Mouse (Mus musculus): Measurements from ENCODE around the gene Rasip1. TPM values are rescaled to one million over a fixed set of nuclear protein-coding genes. Genes with fewer than 3 reads are reported as not detected.

Gene Rasip1
- 11.0 TPM for polyA plus RNA-seq (2014; fragmentation: Illumina TruSeq; extraction: RNeasy Lipid Tissue Mini Kit (QIAGEN cat#74804); ENCODE audit: low read depth, low replicate concordance)

GRCm38 (mm10) chr7:45627261-45627660, at the start of gene Rasip1:
Gene Rasip1 (plus strand): TSS chr7:45627488.

GRCm38 (mm10) chr7:45617042-45617695, 10.1 kb upstream of the Rasip1 start, which contains the start of gene Fut1:
Gene Fut1 (plus strand): TSS chr7:45617289.

GRCm38 (mm10) chr7:45621443-45621842, 5.8 kb upstream of the Rasip1 start, which contains the start of gene Izumo1:
Gene Izumo1 (plus strand): TSS chr7:45621811.

GRCm38 (mm10) chr7:45639561-45640027, 12.3 kb downstream of the Rasip1 start, which contains the start of gene Mamstr:
Gene Mamstr (plus strand): TSS chr7:45639977.

GRCm38 (mm10) chr7:45666161-45666560, 38.9 kb downstream of the Rasip1 start, which contains the start of gene Fut2:
Gene Fut2 (minus strand): TSS chr7:45666394.

GRCm38 (mm10) chr7:45683396-45684050, 56.2 kb downstream of the Rasip1 start, which contains the start of gene Ntn5:
Gene Ntn5 (plus strand): TSS chr7:45684022.

Other genes starting within 250 kb of the Rasip1 start
- 288 TPM for gene Snrnp70, start 231.7 kb upstream of the Rasip1 start, polyA plus RNA-seq (2014; fragmentation: Illumina TruSeq; extraction: RNeasy Lipid Tissue Mini Kit (QIAGEN cat#74804); ENCODE audit: low read depth, low replicate concordance)
- gene Kcna7, start 221.8 kb upstream of the Rasip1 start, polyA plus RNA-seq (2014; fragmentation: Illumina TruSeq; extraction: RNeasy Lipid Tissue Mini Kit (QIAGEN cat#74804); ENCODE audit: low read depth, low replicate concordance) = not detected
- 2.6 TPM for gene Ntf5, start 213.8 kb upstream of the Rasip1 start, polyA plus RNA-seq (2014; fragmentation: Illumina TruSeq; extraction: RNeasy Lipid Tissue Mini Kit (QIAGEN cat#74804); ENCODE audit: low read depth, low replicate concordance)
- 1.4 TPM for gene Lhb, start 206.7 kb upstream of the Rasip1 start, polyA plus RNA-seq (2014; fragmentation: Illumina TruSeq; extraction: RNeasy Lipid Tissue Mini Kit (QIAGEN cat#74804); ENCODE audit: low read depth, low replicate concordance)
- 41.6 TPM for gene Gys1, start 192.6 kb upstream of the Rasip1 start, polyA plus RNA-seq (2014; fragmentation: Illumina TruSeq; extraction: RNeasy Lipid Tissue Mini Kit (QIAGEN cat#74804); ENCODE audit: low read depth, low replicate concordance)
- gene Ruvbl2, start 189.4 kb upstream of the Rasip1 start, polyA plus RNA-seq (2014; fragmentation: Illumina TruSeq; extraction: RNeasy Lipid Tissue Mini Kit (QIAGEN cat#74804); ENCODE audit: low read depth, low replicate concordance) = 33.5 TPM
- 2,850 TPM for gene Ftl1, start 167.6 kb upstream of the Rasip1 start, polyA plus RNA-seq (2014; fragmentation: Illumina TruSeq; extraction: RNeasy Lipid Tissue Mini Kit (QIAGEN cat#74804); ENCODE audit: low read depth, low replicate concordance)
- 61.4 TPM for gene Bax, start 160.6 kb upstream of the Rasip1 start, polyA plus RNA-seq (2014; fragmentation: Illumina TruSeq; extraction: RNeasy Lipid Tissue Mini Kit (QIAGEN cat#74804); ENCODE audit: low read depth, low replicate concordance)
- 11.4 TPM for gene Tulp2, start 145.6 kb upstream of the Rasip1 start, polyA plus RNA-seq (2014; fragmentation: Illumina TruSeq; extraction: RNeasy Lipid Tissue Mini Kit (QIAGEN cat#74804); ENCODE audit: low read depth, low replicate concordance)
- gene Gm45808, start 140.7 kb upstream of the Rasip1 start, polyA plus RNA-seq (2014; fragmentation: Illumina TruSeq; extraction: RNeasy Lipid Tissue Mini Kit (QIAGEN cat#74804); ENCODE audit: low read depth, low replicate concordance) = 4.7 TPM
- 23.6 TPM for gene Dhdh, start 138.7 kb upstream of the Rasip1 start, polyA plus RNA-seq (2014; fragmentation: Illumina TruSeq; extraction: RNeasy Lipid Tissue Mini Kit (QIAGEN cat#74804); ENCODE audit: low read depth, low replicate concordance)
- 558 TPM for gene Nucb1, start 117.1 kb upstream of the Rasip1 start, polyA plus RNA-seq (2014; fragmentation: Illumina TruSeq; extraction: RNeasy Lipid Tissue Mini Kit (QIAGEN cat#74804); ENCODE audit: low read depth, low replicate concordance)
- gene Ppp1r15a, start 101.2 kb upstream of the Rasip1 start, polyA plus RNA-seq (2014; fragmentation: Illumina TruSeq; extraction: RNeasy Lipid Tissue Mini Kit (QIAGEN cat#74804); ENCODE audit: low read depth, low replicate concordance) = 23.3 TPM
- gene Plekha4, start 101.2 kb upstream of the Rasip1 start, polyA plus RNA-seq (2014; fragmentation: Illumina TruSeq; extraction: RNeasy Lipid Tissue Mini Kit (QIAGEN cat#74804); ENCODE audit: low read depth, low replicate concordance) = 12.8 TPM
- 1.0 TPM for gene Hsd17b14, start 72.6 kb upstream of the Rasip1 start, polyA plus RNA-seq (2014; fragmentation: Illumina TruSeq; extraction: RNeasy Lipid Tissue Mini Kit (QIAGEN cat#74804); ENCODE audit: low read depth, low replicate concordance)
- gene Bcat2, start 57.3 kb upstream of the Rasip1 start, polyA plus RNA-seq (2014; fragmentation: Illumina TruSeq; extraction: RNeasy Lipid Tissue Mini Kit (QIAGEN cat#74804); ENCODE audit: low read depth, low replicate concordance) = 110 TPM
- 0.58 TPM for gene Fgf21, start 12.0 kb upstream of the Rasip1 start, polyA plus RNA-seq (2014; fragmentation: Illumina TruSeq; extraction: RNeasy Lipid Tissue Mini Kit (QIAGEN cat#74804); ENCODE audit: low read depth, low replicate concordance)
- gene Fut1, start 10.2 kb upstream of the Rasip1 start, polyA plus RNA-seq (2014; fragmentation: Illumina TruSeq; extraction: RNeasy Lipid Tissue Mini Kit (QIAGEN cat#74804); ENCODE audit: low read depth, low replicate concordance) = 14.4 TPM
- 1.6 TPM for gene Izumo1, start 5.7 kb upstream of the Rasip1 start, polyA plus RNA-seq (2014; fragmentation: Illumina TruSeq; extraction: RNeasy Lipid Tissue Mini Kit (QIAGEN cat#74804); ENCODE audit: low read depth, low replicate concordance)
- gene Mamstr, start 12.5 kb downstream of the Rasip1 start, polyA plus RNA-seq (2014; fragmentation: Illumina TruSeq; extraction: RNeasy Lipid Tissue Mini Kit (QIAGEN cat#74804); ENCODE audit: low read depth, low replicate concordance) = 4.0 TPM
- 2.3 TPM for gene Fut2, start 38.9 kb downstream of the Rasip1 start, polyA plus RNA-seq (2014; fragmentation: Illumina TruSeq; extraction: RNeasy Lipid Tissue Mini Kit (QIAGEN cat#74804); ENCODE audit: low read depth, low replicate concordance)
- 0.78 TPM for gene Ntn5, start 56.5 kb downstream of the Rasip1 start, polyA plus RNA-seq (2014; fragmentation: Illumina TruSeq; extraction: RNeasy Lipid Tissue Mini Kit (QIAGEN cat#74804); ENCODE audit: low read depth, low replicate concordance)
- gene Sec1, start 66.9 kb downstream of the Rasip1 start, polyA plus RNA-seq (2014; fragmentation: Illumina TruSeq; extraction: RNeasy Lipid Tissue Mini Kit (QIAGEN cat#74804); ENCODE audit: low read depth, low replicate concordance) = 1.8 TPM
- gene Car11, start 72.4 kb downstream of the Rasip1 start, polyA plus RNA-seq (2014; fragmentation: Illumina TruSeq; extraction: RNeasy Lipid Tissue Mini Kit (QIAGEN cat#74804); ENCODE audit: low read depth, low replicate concordance) = 5.3 TPM
- gene Dbp, start 77.6 kb downstream of the Rasip1 start, polyA plus RNA-seq (2014; fragmentation: Illumina TruSeq; extraction: RNeasy Lipid Tissue Mini Kit (QIAGEN cat#74804); ENCODE audit: low read depth, low replicate concordance) = 19.7 TPM
- gene Rpl18, start 88.0 kb downstream of the Rasip1 start, polyA plus RNA-seq (2014; fragmentation: Illumina TruSeq; extraction: RNeasy Lipid Tissue Mini Kit (QIAGEN cat#74804); ENCODE audit: low read depth, low replicate concordance) = 966 TPM
- gene Sphk2, start 90.5 kb downstream of the Rasip1 start, polyA plus RNA-seq (2014; fragmentation: Illumina TruSeq; extraction: RNeasy Lipid Tissue Mini Kit (QIAGEN cat#74804); ENCODE audit: low read depth, low replicate concordance) = 31.4 TPM
- gene Fam83e, start 93.7 kb downstream of the Rasip1 start, polyA plus RNA-seq (2014; fragmentation: Illumina TruSeq; extraction: RNeasy Lipid Tissue Mini Kit (QIAGEN cat#74804); ENCODE audit: low read depth, low replicate concordance) = 3.7 TPM
- gene Spaca4, start 98.3 kb downstream of the Rasip1 start, polyA plus RNA-seq (2014; fragmentation: Illumina TruSeq; extraction: RNeasy Lipid Tissue Mini Kit (QIAGEN cat#74804); ENCODE audit: low read depth, low replicate concordance) = 2.2 TPM
- gene Lmtk3, start 156.2 kb downstream of the Rasip1 start, polyA plus RNA-seq (2014; fragmentation: Illumina TruSeq; extraction: RNeasy Lipid Tissue Mini Kit (QIAGEN cat#74804); ENCODE audit: low read depth, low replicate concordance) = 0.96 TPM
- 22.0 TPM for gene Sult2b1, start 157.2 kb downstream of the Rasip1 start, polyA plus RNA-seq (2014; fragmentation: Illumina TruSeq; extraction: RNeasy Lipid Tissue Mini Kit (QIAGEN cat#74804); ENCODE audit: low read depth, low replicate concordance)
- gene Cyth2, start 187.1 kb downstream of the Rasip1 start, polyA plus RNA-seq (2014; fragmentation: Illumina TruSeq; extraction: RNeasy Lipid Tissue Mini Kit (QIAGEN cat#74804); ENCODE audit: low read depth, low replicate concordance) = 73.8 TPM
- gene Kcnj14, start 197.3 kb downstream of the Rasip1 start, polyA plus RNA-seq (2014; fragmentation: Illumina TruSeq; extraction: RNeasy Lipid Tissue Mini Kit (QIAGEN cat#74804); ENCODE audit: low read depth, low replicate concordance) = 0.74 TPM
- gene Grwd1, start 203.5 kb downstream of the Rasip1 start, polyA plus RNA-seq (2014; fragmentation: Illumina TruSeq; extraction: RNeasy Lipid Tissue Mini Kit (QIAGEN cat#74804); ENCODE audit: low read depth, low replicate concordance) = 11.0 TPM
- 162 TPM for gene Kdelr1, start 245.3 kb downstream of the Rasip1 start, polyA plus RNA-seq (2014; fragmentation: Illumina TruSeq; extraction: RNeasy Lipid Tissue Mini Kit (QIAGEN cat#74804); ENCODE audit: low read depth, low replicate concordance)

All from adipose tissue, adult 10 weeks (tissue).